In genomic region chr9:8899616-8900202, GRCm38 (mm10) we compare ENCODE assay signal across 9 mouse cellular contexts. TPM values are rescaled to one million over a fixed set of nuclear protein-coding genes. Genes with fewer than 3 reads are reported as not detected.
A peak's percentile ranks its signal among the peaks of the same experiment; 100 is the strongest.
DNase-seq lines count a peak whose midpoint lies in the region; ATAC-seq and TF ChIP-seq lines count a peak whose summit lies in the region.
"Had no signal": no experiment of that assay in that cellular context is flagged by ENCODE, and none has a peak within 500 bp of the region (broad histone marks: within the 10 kb centered on the region; RNA-seq: fewer than 3 reads in every experiment).

TSS of gene Pgr (plus strand) at chr9:8899833.

- TF ChIP-seq EP300 in liver, embryonic 14.5 days (IDR thresholded peaks at IDR 0.05; ENCODE audit: low read depth): no peak

- H3K27ac ChIP-seq in forebrain, embryonic 13.5 days: no peak within 1 kb of the TSS
- H3K27ac ChIP-seq in liver, embryonic 14.5 days: no peak within 1 kb of the TSS

- ATAC-seq in forebrain, embryonic 13.5 days: peak; percentile 62
- no peak for ATAC-seq in liver, embryonic 14.5 days (ENCODE audit: insufficient read depth)

- H3K4me2 ChIP-seq in forebrain, embryonic 13.5 days: peak within 1 kb of the TSS; percentile 95
- peak within 1 kb of the TSS; percentile 42 for H3K4me2 ChIP-seq in liver, embryonic 14.5 days (ENCODE audit: low read depth)

- H3K4me1 ChIP-seq in forebrain, embryonic 13.5 days: peaks cover 22% of the 10 kb centered on the region
- no peaks in the 10 kb centered on the region for H3K4me1 ChIP-seq in liver, embryonic 14.5 days (replicated peaks; ENCODE audit: control insufficient read depth in 2 of 2, insufficient read depth in 2 of 2, low read length in 1 of 2)

- peaks cover 44% of the 10 kb centered on the region for H3K27me3 ChIP-seq in forebrain, embryonic 13.5 days
- peaks cover 28% of the 10 kb centered on the region for H3K27me3 ChIP-seq in liver, embryonic 14.5 days (ENCODE audit: control insufficient read depth, insufficient read depth, low read length)

- 1% methylated on average over 16 of the region's 16 CpGs for WGBS in forebrain, embryonic 13.5 days
- WGBS in liver, embryonic 14.5 days (ENCODE audit: insufficient replicate concordance): under 1% methylated on average over 16 of the region's 16 CpGs

- H3K9ac ChIP-seq in forebrain, embryonic 13.5 days: peak within 1 kb of the TSS; percentile 70
- H3K9ac ChIP-seq in liver, embryonic 14.5 days (replicated peaks): no peak within 1 kb of the TSS

- H3K9me3 ChIP-seq in forebrain, embryonic 13.5 days (replicated peaks): no peaks in the 10 kb centered on the region
- no peaks in the 10 kb centered on the region for H3K9me3 ChIP-seq in liver, embryonic 14.5 days (ENCODE audit: control insufficient read depth, low read length)

- TF ChIP-seq CTCF in liver, embryonic 14.5 days (IDR thresholded peaks at IDR 0.05; ENCODE audit: low read depth): no peak

- DNase-seq in ES-CJ7 (ENCODE audit: low read depth, low spot score): peak; percentile 28
- DNase-seq in ZHBTc4 (ENCODE audit: low read depth, low spot score): peak; percentile 46
- DNase-seq in kidney, postnatal 14 days: peak; percentile 20
- no peak for DNase-seq in liver, embryonic 14.5 days (ENCODE audit: low read depth in 3 of 3, low spot score in 3 of 3)
- peak; percentile 42 to 46 for DNase-seq in right cerebral cortex, adult 2 months (ENCODE audit: low spot score in 2 of 2)
- DNase-seq in urinary bladder, adult 18-20 months (ENCODE audit: low spot score in 2 of 2): no peak
- DNase-seq in gastrocnemius, postnatal 4 days (ENCODE audit: low spot score in 2 of 2): no peak

- peak within 1 kb of the TSS; percentile 62 for H3K4me3 ChIP-seq in forebrain, embryonic 13.5 days
- 0 out of 4 replicates have a peak within 1 kb of the TSS, but pooled peaks of 1 of the 2 experiments have one; percentile 4 for H3K4me3 ChIP-seq in liver, embryonic 14.5 days (ENCODE audit: insufficient read depth in 1 of 2, low read depth in 2 of 2, low read length in 2 of 2)

- H3K36me3 ChIP-seq in forebrain, embryonic 13.5 days (ENCODE audit: poor library complexity, severe bottlenecking): no peaks in the 10 kb centered on the region
- no peaks in the 10 kb centered on the region for H3K36me3 ChIP-seq in liver, embryonic 14.5 days (replicated peaks; ENCODE audit: control insufficient read depth, insufficient read depth, low read depth)

RNA-seq across cellular contexts. Expression of gene Pgr, which starts in this region (rescaled TPM):
- polyA plus RNA-seq in forebrain, embryonic 13.5 days (2015; fragmentation: Nextera tagmentation; extraction: Ambion mirVana): 0.36 and 0.60 TPM in 2 replicates
- under 0.01 TPM in 1 of 2 replicates, not detected in the other for polyA plus RNA-seq in liver, embryonic 14.5 days (2012; rRNA removed)
- not detected in 2 replicates for polyA plus RNA-seq in liver, embryonic 14.5 days (2014; fragmentation: Nextera tagmentation; extraction: Ambion mirVana)
- under 1 TPM; 0.22 to 0.29 TPM for total RNA-seq in gastrocnemius, postnatal 4 days (2021)
- total RNA-seq: neutrophil, adult 5-6 weeks had no signal

Comparison
In these comparisons a context has a peak if more than half of its experiments do, and no peak if none do; other contexts are left out.
1. Peak in ATAC-seq, H3K4me3 ChIP-seq, H3K9ac ChIP-seq and H3K4me2 ChIP-seq in forebrain, embryonic 13.5 days; RNA of the gene not detected or under 1 TPM.
2. DNase-seq: peak in ES-CJ7 (single experiment), ZHBTc4 (single experiment), kidney, postnatal 14 days (single experiment) and right cerebral cortex, adult 2 months (2 of 2); none in liver, embryonic 14.5 days (0 of 3), urinary bladder, adult 18-20 months (0 of 2) and gastrocnemius, postnatal 4 days (0 of 2).